Mouse (Mus musculus) hindbrain, embryonic 11.5 days (tissue): ENCODE results near the gene Slc25a34. TPM values are rescaled to one million over a fixed set of nuclear protein-coding genes. Genes with fewer than 3 reads are reported as not detected.

ENCODE experiments used
- polyA plus RNA-seq: library from polyadenylated mRNA; unstranded; fragments of >200 nt; fragmentation: Nextera tagmentation; extraction: Ambion mirVana; gene quantifications from 2 replicates; pipeline ENCODE4 v1.2.1, GENCODE M21; 2014

Gene Slc25a34
- polyA plus RNA-seq, 1 experiment from 2014 or later, result not detected

Other genes with a start within 250 kb of the Slc25a34 start
- gene Clcnka, start 225.1 kb downstream of the Slc25a34 start, polyA plus RNA-seq, result 0.22 and 0.33 TPM in 2 replicates
- not detected in 2 replicates for gene Clcnkb, start 207.8 kb downstream of the Slc25a34 start, polyA plus RNA-seq
- gene Hspb7, start 203.0 kb downstream of the Slc25a34 start, polyA plus RNA-seq, result not detected in 2 replicates
- not detected in 2 replicates for gene Srarp, start 187.7 kb downstream of the Slc25a34 start, polyA plus RNA-seq
- 38.9 and 40.4 TPM in 2 replicates for gene Zbtb17, start 179.2 kb downstream of the Slc25a34 start, polyA plus RNA-seq
- gene Spen, start 85.2 kb downstream of the Slc25a34 start, polyA plus RNA-seq, result 17.6 and 22.0 TPM in 2 replicates
- 29.1 and 31.1 TPM in 2 replicates for gene Fblim1, start 17.7 kb downstream of the Slc25a34 start, polyA plus RNA-seq
- gene Tmem82, start 5.2 kb downstream of the Slc25a34 start, polyA plus RNA-seq, result 0.33 and 0.52 TPM in 2 replicates
- gene Plekhm2, start 41.1 kb upstream of the Slc25a34 start, polyA plus RNA-seq, result 2.5 and 3.0 TPM in 2 replicates
- 1.9 and 2.0 TPM in 2 replicates for gene Rsc1a1, start 61.8 kb upstream of the Slc25a34 start, polyA plus RNA-seq
- gene Ddi2, start 99.6 kb upstream of the Slc25a34 start, polyA plus RNA-seq, result 15.0 and 18.9 TPM in 2 replicates
- gene Agmat, start 122.9 kb upstream of the Slc25a34 start, polyA plus RNA-seq, result 0.14 TPM in 1 of 2 replicates, not detected in the other
- 4.9 and 5.4 TPM in 2 replicates for gene Dnajc16, start 167.1 kb upstream of the Slc25a34 start, polyA plus RNA-seq
- 17.3 and 17.6 TPM in 2 replicates for gene Casp9, start 169.8 kb upstream of the Slc25a34 start, polyA plus RNA-seq
- gene Cela2a, start 202.3 kb upstream of the Slc25a34 start, polyA plus RNA-seq, result not detected in 2 replicates
- gene Ctrc, start 222.5 kb upstream of the Slc25a34 start, polyA plus RNA-seq, result not detected in 2 replicates